Mouse (Mus musculus) C2C12 (cell line): ENCODE measurements around the gene Vmn2r28. TPM values are rescaled to one million over a fixed set of nuclear protein-coding genes. Genes with fewer than 3 reads are reported as not detected.
"Not testable (repeated sequence)": the region's sequence is repeated elsewhere in the genome, so short reads cannot be mapped to it uniquely, and the experiment has no call there.

ENCODE experiments used
- H3K27me3 ChIP-seq: one replicate; pipeline ENCODE4 v1.6.1; 2011; ENCODE audit not compliant: control insufficient read depth, insufficient read depth, insufficient read length
- H3K36me3 ChIP-seq: one replicate; pipeline ENCODE4 v1.6.1; 2011; ENCODE audit not compliant: control insufficient read depth, insufficient read depth
- H3K4me3 ChIP-seq: one replicate; pipeline ENCODE4 v1.5.1; 2011; ENCODE audit warnings: mild to moderate bottlenecking, control low read depth; ENCODE audit not compliant: poor library complexity, insufficient read depth, severe bottlenecking
- H3K79me2 ChIP-seq: one replicate; pipeline ENCODE4 v1.6.1; 2011; ENCODE audit not compliant: control insufficient read depth, insufficient read depth
- H3K79me3 ChIP-seq: one replicate; pipeline ENCODE4 v1.6.1; 2011; ENCODE audit warnings: low read depth, control low read depth
- H3ac ChIP-seq: one replicate; pipeline ENCODE3; 2011; ENCODE audit warnings: low read depth; ENCODE audit not compliant: control insufficient read depth, insufficient read length
- CEBPB ChIP-seq: IDR thresholded peaks from one replicate; pipeline ENCODE4 v1.6.1; 2011; ENCODE audit warnings: low read depth, mild to moderate bottlenecking, control low read depth, moderate library complexity
- CTCF ChIP-seq: IDR thresholded peaks from one replicate; pipeline ENCODE4 v1.5.1; 2011; ENCODE audit not compliant: control insufficient read depth, insufficient read depth, insufficient read length
- FOSL1 ChIP-seq: IDR thresholded peaks from one replicate; pipeline ENCODE4 v1.8.0; 2011; ENCODE audit warnings: mild to moderate bottlenecking, low read length; ENCODE audit not compliant: poor library complexity, insufficient read depth, severe bottlenecking
- MAX ChIP-seq: IDR thresholded peaks from one replicate; pipeline ENCODE4 v1.6.1; 2011; ENCODE audit warnings: mild to moderate bottlenecking, control low read depth
- MYOD1 ChIP-seq: IDR thresholded peaks from one replicate; pipeline ENCODE4 v1.6.1; 2011; ENCODE audit warnings: low read depth; ENCODE audit not compliant: control insufficient read depth, insufficient read length
- MYOG ChIP-seq: IDR thresholded peaks from one replicate; pipeline ENCODE4 v1.6.1; 2011; ENCODE audit not compliant: control insufficient read depth, insufficient read length; ENCODE audit errors: extremely low read depth
- USF1 ChIP-seq: IDR thresholded peaks from one replicate; pipeline ENCODE4 v1.6.1; 2011; ENCODE audit warnings: low read depth, mild to moderate bottlenecking, control low read depth, moderate library complexity
- long read RNA-seq, 2 experiments: library from polyadenylated mRNA; unstranded; transcript quantifications; one replicate each; pipeline ENCODE4 v2.0.0; 2019 to 2020
- polyA plus RNA-seq: library from polyadenylated mRNA; unstranded; fragments of >200 nt; fragmentation: generic; extraction: Trizol; gene quantifications from one replicate; pipeline ENCODE4 v1.2.1, GENCODE M21; 2012; ENCODE audit warnings: missing spikeins

Gene Vmn2r28
- not detected for polyA plus RNA-seq
- long read RNA-seq, experiment 1 = 0 reads
- long read RNA-seq, experiment 2 = 0 reads

- not testable (repeated sequence) for H3K79me2 ChIP-seq, H3K36me3 ChIP-seq, H3K4me3 ChIP-seq, H3K79me3 ChIP-seq, H3ac ChIP-seq, H3K27me3 ChIP-seq
These were observed at the start of gene Vmn2r28 for GRCm38 (mm10) chr7:5493856-5494255. Gene Vmn2r28 (minus strand): TSS chr7:5493956.

GRCm38 (mm10) chr7:5540770-5541436, 47.1 kb upstream of the Vmn2r28 start:
- H3K79me2 ChIP-seq, H3K79me3 ChIP-seq: not testable (repeated sequence)
- TF ChIP-seq FOSL1 = peak; percentile 32
- peak; percentile 0 for TF ChIP-seq CEBPB

GRCm38 (mm10) chr7:5456674-5457073, 37.1 kb downstream of the Vmn2r28 start, which contains the start of gene Vmn1r59:
Gene Vmn1r59 (minus strand): TSS chr7:5456774.
- no peaks in the 10 kb centered on the region for H3K79me2 ChIP-seq
- TF ChIP-seq MYOD1 (no peak), MYOG (no peak), USF1 (no peak), MAX (no peak), CEBPB (no peak), FOSL1 (no peak), CTCF (no peak)
- H3K36me3 ChIP-seq = no peaks in the 10 kb centered on the region
- H3K79me3 ChIP-seq = no peaks in the 10 kb centered on the region
- H3ac ChIP-seq = no peak within 1 kb of the TSS
- no peak within 1 kb of the TSS for H3K4me3 ChIP-seq
- H3K27me3 ChIP-seq = no peaks in the 10 kb centered on the region

More at GRCm38 (mm10) chr7:5540770-5541436, 47.1 kb upstream of the Vmn2r28 start:
- H3K4me3 ChIP-seq, H3ac ChIP-seq, H3K27me3 ChIP-seq, H3K36me3 ChIP-seq: not testable (repeated sequence)

GRCm38 (mm10) chr7:5454011-5454410, 39.7 kb downstream of the Vmn2r28 start:
- H3K79me3 ChIP-seq = not testable (repeated sequence)

GRCm38 (mm10) chr7:5448627-5449026, 45.1 kb downstream of the Vmn2r28 start:
- Histone ChIP-seq H3K36me3 (no peaks in the 10 kb centered on the region), H3K4me3 (no peak overlapping the region), H3ac (no peak overlapping the region), H3K27me3 (no peaks in the 10 kb centered on the region), H3K79me2 (no peaks in the 10 kb centered on the region), H3K79me3 (no peaks in the 10 kb centered on the region)
- TF ChIP-seq CTCF = no peak
- TF ChIP-seq CEBPB = no peak
- TF ChIP-seq MYOG = no peak
- TF ChIP-seq MYOD1 = no peak
- TF ChIP-seq MAX = no peak
- no peak for TF ChIP-seq USF1
- TF ChIP-seq FOSL1 = no peak

More at GRCm38 (mm10) chr7:5454011-5454410, 39.7 kb downstream of the Vmn2r28 start:
- not testable (repeated sequence) for H3K27me3 ChIP-seq, H3K4me3 ChIP-seq, H3K79me2 ChIP-seq, H3K36me3 ChIP-seq, H3ac ChIP-seq

Other genes with a start within 250 kb of the Vmn2r28 start
- gene Gm5065, start 143.4 kb downstream of the Vmn2r28 start, polyA plus RNA-seq = not detected
- not detected for gene Nlrp2, start 142.9 kb downstream of the Vmn2r28 start, polyA plus RNA-seq
- not detected for gene Vmn1r58, start 80.6 kb downstream of the Vmn2r28 start, polyA plus RNA-seq
- gene Vmn1r59, start 37.2 kb downstream of the Vmn2r28 start, polyA plus RNA-seq = not detected
- not detected for gene Vmn1r60, start 53.4 kb upstream of the Vmn2r28 start, polyA plus RNA-seq
- gene Vmn1r61, start 119.3 kb upstream of the Vmn2r28 start, polyA plus RNA-seq = not detected
- gene Vmn1r62, start 179.7 kb upstream of the Vmn2r28 start, polyA plus RNA-seq = not detected